Mouse (Mus musculus) forebrain, embryonic 10.5 days (tissue): ENCODE results near the gene Bcam. TPM values are rescaled to one million over a fixed set of nuclear protein-coding genes. Genes with fewer than 3 reads are reported as not detected.

Source experiments
- DNase-seq: peaks from one replicate; pipeline ENCODE4 v3.0.0-alpha.2; 2017; ENCODE audit warnings: low spot score; ENCODE audit errors: extremely low spot score
- H3K27ac ChIP-seq: fragments of 300-500 bp; sonication (generic); 2 replicates; pipeline ENCODE4 v1.5.1; 2016; ENCODE audit warnings: mild to moderate bottlenecking
- H3K27me3 ChIP-seq: fragments of 300-500 bp; sonication (generic); 2 replicates; pipeline ENCODE4 v1.6.1; 2016; ENCODE audit warnings: mild to moderate bottlenecking; ENCODE audit not compliant: poor library complexity, severe bottlenecking
- H3K36me3 ChIP-seq: fragments of 300-500 bp; sonication (generic); replicated peaks from 2 replicates; pipeline ENCODE4 v1.6.1; 2016; ENCODE audit warnings: mild to moderate bottlenecking, moderate library complexity
- H3K4me1 ChIP-seq: fragments of 300-500 bp; sonication (generic); 2 replicates; pipeline ENCODE4 v1.6.1; 2016
- H3K4me3 ChIP-seq: fragments of 300-500 bp; sonication (generic); 2 replicates; pipeline ENCODE4 v1.5.1; 2016; ENCODE audit warnings: mild to moderate bottlenecking, moderate library complexity
- H3K9me3 ChIP-seq: fragments of 300-500 bp; sonication (generic); 2 replicates; pipeline ENCODE4 v1.6.1; 2016; ENCODE audit warnings: mild to moderate bottlenecking, moderate library complexity
- WGBS: fragments of 180-500 bp; shearing (Covaris S2); methylation state at CpG from one replicate; pipeline ENCODE4 v1.1.7; 2016; 5-methylcytosine and 5-hydroxymethylcytosine counted together
- polyA plus RNA-seq: library from polyadenylated mRNA; unstranded; fragments of >200 nt; fragmentation: Nextera tagmentation; extraction: Ambion mirVana; gene quantifications from 2 replicates; pipeline ENCODE4 v1.2.1, GENCODE M21; 2016

The Bcam gene
- 33.1 and 37.3 TPM in 2 replicates for polyA plus RNA-seq

DNA sequence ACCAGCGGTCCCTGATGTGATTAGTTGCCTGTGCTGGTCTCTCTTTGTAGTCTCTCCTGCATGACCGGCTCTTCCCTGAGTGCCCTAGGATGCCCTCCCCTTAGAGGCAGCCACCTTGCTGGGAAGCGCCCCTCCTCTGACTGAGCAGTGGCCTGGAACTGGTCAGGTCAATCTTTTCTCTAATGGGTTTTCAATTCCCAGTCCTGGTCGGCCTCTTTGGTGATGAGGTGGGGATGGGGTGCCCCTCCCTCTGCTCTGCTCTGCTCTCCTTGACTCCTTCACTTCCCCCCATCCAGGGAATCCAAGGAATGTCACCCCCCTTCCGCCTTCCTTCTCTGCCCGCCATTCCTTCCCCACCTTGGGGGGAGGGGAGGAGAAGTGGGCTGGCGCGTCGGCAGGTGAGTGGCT is at the start of gene Bcam:
Gene Bcam, minus strand, starts transcription at position 33 of the 408 bp plus-strand sequence.
- Histone ChIP-seq H3K36me3 (no peaks in the 10 kb centered on the region), H3K4me1 (peaks cover 38% of the 10 kb centered on the region), H3K27ac (peak within 1 kb of the TSS; percentile 81), H3K27me3 (peaks cover 46% of the 10 kb centered on the region), H3K4me3 (peak within 1 kb of the TSS; percentile 53), H3K9me3 (no peaks in the 10 kb centered on the region)
- under 1% methylated on average over 9 of the region's 9 CpGs for WGBS
- peak; percentile 37 for DNase-seq

DNA sequence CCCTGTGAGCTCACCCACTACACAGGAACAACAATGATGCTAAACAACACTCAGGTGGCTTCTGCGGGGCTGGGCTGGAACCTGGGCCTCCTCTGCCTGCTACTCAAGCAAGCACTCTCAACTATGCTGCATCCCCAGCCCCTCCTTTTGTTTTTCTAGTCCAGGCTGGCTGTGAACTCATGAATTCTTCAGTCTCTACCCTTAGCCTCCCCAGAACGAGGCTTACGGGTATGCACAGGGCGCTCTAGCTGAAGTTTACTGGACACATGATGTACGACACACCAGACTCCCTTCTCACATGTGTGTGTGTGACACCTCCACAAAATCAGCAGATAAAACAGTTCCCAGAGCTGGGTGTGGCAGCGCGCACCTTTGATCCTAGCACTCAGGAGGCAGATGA is 48.1 kb upstream of the Bcam start:
- WGBS, result 89% methylated on average over 7 of the region's 7 CpGs
- no peak overlapping the region for H3K27ac ChIP-seq
- peaks cover 8% of the 10 kb centered on the region; the same call in 1 of the 2 replicates for H3K9me3 ChIP-seq
- peaks cover 46% of the 10 kb centered on the region for H3K4me1 ChIP-seq
- no peak overlapping the region for H3K4me3 ChIP-seq
- no peaks in the 10 kb centered on the region for H3K36me3 ChIP-seq
- H3K27me3 ChIP-seq, result peaks cover 100% of the 10 kb centered on the region
- DNase-seq, result no peak

- H3K4me1 ChIP-seq, result peaks cover 41% of the 10 kb centered on the region
- no peak overlapping the region for H3K27ac ChIP-seq
- H3K4me3 ChIP-seq, result no peak overlapping the region
- DNase-seq, result no peak
- H3K9me3 ChIP-seq, result peaks cover 8% of the 10 kb centered on the region; the same call in 1 of the 2 replicates
- WGBS, result 89% methylated on average over 5 of the region's 5 CpGs
- no peaks in the 10 kb centered on the region for H3K36me3 ChIP-seq
- peaks cover 100% of the 10 kb centered on the region for H3K27me3 ChIP-seq
These were observed 47.6 kb upstream of the Bcam start for GRCm38 (mm10) chr7:19818440-19818839.

DNA sequence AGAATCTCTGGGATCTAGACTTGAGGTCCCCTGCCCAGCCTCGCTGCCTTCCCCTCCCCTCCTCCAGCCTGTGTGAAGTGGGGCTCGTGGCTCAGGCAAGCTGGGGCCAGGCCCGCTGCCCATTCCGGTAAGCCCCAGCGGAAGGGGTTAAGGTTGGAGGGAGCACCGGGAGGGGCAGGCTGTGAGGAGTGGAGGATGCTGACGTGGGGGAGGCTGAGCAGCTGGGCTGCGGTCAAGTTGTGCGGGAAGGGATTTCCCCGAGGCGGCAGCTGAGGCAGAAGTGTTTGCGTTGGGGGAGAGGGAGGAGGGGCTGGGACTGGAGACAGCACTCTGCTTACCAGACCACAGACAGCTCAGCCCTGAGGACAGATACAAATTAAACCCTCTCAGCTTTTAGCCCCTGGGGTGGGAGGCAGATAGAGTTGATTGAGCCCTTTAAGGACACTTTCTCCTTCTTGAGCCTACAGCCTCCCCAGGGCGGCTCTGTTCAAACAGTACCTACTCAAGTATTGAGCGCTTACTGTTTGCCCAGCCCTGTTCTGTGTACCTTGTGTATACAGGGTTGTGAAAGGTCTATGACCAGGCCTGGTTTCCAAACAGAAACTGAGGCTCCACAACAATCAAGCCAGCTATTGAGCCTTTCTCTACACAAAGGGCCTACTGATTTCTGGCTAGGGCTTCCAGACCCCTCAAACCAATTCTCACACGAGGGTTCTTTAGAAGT is 46.7 kb upstream of the Bcam start:
- H3K36me3 ChIP-seq, result no peaks in the 10 kb centered on the region
- 4% methylated on average over 15 of the region's 15 CpGs for WGBS
- H3K9me3 ChIP-seq, result peaks cover 8% of the 10 kb centered on the region; the same call in 1 of the 2 replicates
- DNase-seq, result peak; percentile 44
- H3K4me3 ChIP-seq, result peak overlapping the region; percentile 52
- H3K27me3 ChIP-seq, result peaks cover 100% of the 10 kb centered on the region
- H3K27ac ChIP-seq, result peak overlapping the region; percentile 72
- H3K4me1 ChIP-seq, result peaks cover 34% of the 10 kb centered on the region

- Histone ChIP-seq H3K27ac (peak overlapping the region; percentile 62), H3K36me3 (no peaks in the 10 kb centered on the region), H3K4me3 (peak overlapping the region; percentile 52), H3K9me3 (peaks cover 8% of the 10 kb centered on the region; the same call in 1 of the 2 replicates), H3K4me1 (peaks cover 31% of the 10 kb centered on the region), H3K27me3 (peaks cover 100% of the 10 kb centered on the region)
- peak; percentile 65 for DNase-seq
- under 1% methylated on average over 26 of the region's 28 CpGs for WGBS
These were observed 45.5 kb upstream of the Bcam start for GRCm38 (mm10) chr7:19816224-19816771.

DNA sequence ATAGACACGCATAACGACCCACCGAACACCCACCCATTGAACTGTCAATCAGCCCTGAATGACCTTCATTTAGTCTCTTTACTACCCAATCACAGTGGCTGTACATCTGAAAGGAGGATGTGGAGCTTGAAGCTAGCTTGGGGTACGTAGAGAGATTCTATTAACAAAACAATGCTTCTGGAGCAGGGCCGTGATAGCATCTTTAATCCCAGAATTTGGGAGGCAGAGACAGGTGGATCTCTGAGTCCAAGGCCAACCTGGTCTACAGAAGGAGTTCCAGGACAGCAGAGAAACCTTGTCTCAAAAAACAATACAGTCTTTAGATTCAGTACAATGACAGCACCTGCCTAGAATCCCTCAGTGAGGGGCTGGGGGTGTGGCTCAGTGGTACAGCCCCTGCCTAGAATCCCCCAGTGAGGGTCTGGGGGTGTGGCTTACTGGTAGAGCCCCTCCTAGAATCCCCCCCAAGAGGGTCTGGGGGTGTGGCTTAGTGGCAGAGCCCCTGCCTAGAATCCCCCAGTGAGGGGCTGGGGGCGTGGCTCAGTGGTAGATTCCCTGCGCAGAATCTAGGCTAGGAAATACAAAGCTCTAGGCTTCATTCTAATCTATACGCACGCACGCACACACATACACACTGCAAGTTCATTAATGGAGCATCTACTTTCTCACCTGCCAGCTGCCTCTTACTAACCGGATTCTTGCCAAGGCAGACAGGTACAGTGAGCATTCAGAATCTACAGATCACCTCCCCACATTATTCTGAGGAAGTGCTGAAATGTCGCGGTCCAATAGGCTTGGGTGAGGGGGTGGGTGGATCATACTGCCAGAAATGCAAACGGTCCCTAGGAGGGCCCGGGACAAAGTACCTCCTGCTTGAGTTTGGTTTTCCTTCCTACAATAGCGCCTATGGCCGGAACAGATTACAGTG is 44.7 kb upstream of the Bcam start:
- Histone ChIP-seq H3K27ac (peak overlapping the region; percentile 62; the same call in 1 of the 2 replicates), H3K4me3 (peak overlapping the region; percentile 52), H3K4me1 (peaks cover 39% of the 10 kb centered on the region), H3K27me3 (peaks cover 100% of the 10 kb centered on the region), H3K36me3 (no peaks in the 10 kb centered on the region), H3K9me3 (peaks cover 5% of the 10 kb centered on the region; the same call in 1 of the 2 replicates)
- DNase-seq, result no peak
- WGBS, result 27% methylated on average over 17 of the region's 17 CpGs

- H3K9me3 ChIP-seq, result peaks cover 5% of the 10 kb centered on the region; the same call in 1 of the 2 replicates
- DNase-seq, result no peak
- 86% methylated on average over 6 of the region's 6 CpGs for WGBS
- no peaks in the 10 kb centered on the region for H3K36me3 ChIP-seq
- no peak overlapping the region for H3K4me3 ChIP-seq
- peaks cover 49% of the 10 kb centered on the region for H3K4me1 ChIP-seq
- H3K27ac ChIP-seq, result no peak overlapping the region
- peaks cover 100% of the 10 kb centered on the region for H3K27me3 ChIP-seq
These were observed 42.8 kb upstream of the Bcam start for GRCm38 (mm10) chr7:19813579-19814122.

DNA sequence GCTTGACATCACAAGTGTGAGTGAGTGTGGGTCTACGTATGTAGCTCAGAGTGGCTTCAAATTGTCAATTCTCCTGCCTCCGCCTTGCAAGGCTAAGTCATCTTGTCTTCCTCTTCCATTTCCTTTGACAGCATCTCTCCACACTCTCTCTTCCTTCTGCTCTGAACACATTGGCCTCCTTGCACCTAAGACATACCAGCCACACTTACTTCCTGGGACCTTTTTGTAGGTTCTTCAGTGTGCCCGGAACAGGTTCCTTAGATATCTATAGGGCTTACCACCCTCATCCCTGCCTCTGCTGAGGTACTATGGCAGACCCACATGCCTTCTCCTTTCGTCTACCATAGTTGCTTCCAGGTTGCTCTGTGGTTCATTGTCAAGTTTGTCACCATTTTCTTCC is 42.3 kb upstream of the Bcam start:
- H3K4me3 ChIP-seq, result no peak overlapping the region
- H3K27ac ChIP-seq, result no peak overlapping the region
- DNase-seq, result no peak
- 84% methylated on average over 4 of the region's 4 CpGs for WGBS
- H3K4me1 ChIP-seq, result peaks cover 50% of the 10 kb centered on the region
- H3K27me3 ChIP-seq, result peaks cover 100% of the 10 kb centered on the region
- H3K9me3 ChIP-seq, result peaks cover 5% of the 10 kb centered on the region; the same call in 1 of the 2 replicates
- H3K36me3 ChIP-seq, result no peaks in the 10 kb centered on the region

GRCm38 (mm10) chr7:19811114-19811513 is 40.3 kb upstream of the Bcam start:
- peaks cover 31% of the 10 kb centered on the region for H3K4me1 ChIP-seq
- no peaks in the 10 kb centered on the region for H3K36me3 ChIP-seq
- H3K27ac ChIP-seq, result no peak overlapping the region
- H3K9me3 ChIP-seq, result peaks cover 5% of the 10 kb centered on the region; the same call in 1 of the 2 replicates
- 3% methylated on average over 22 of the region's 22 CpGs for WGBS
- peaks cover 82% of the 10 kb centered on the region for H3K27me3 ChIP-seq
- peak; percentile 56 for DNase-seq
- peak overlapping the region; percentile 38 for H3K4me3 ChIP-seq

GRCm38 (mm10) chr7:19809369-19809768 is 38.6 kb upstream of the Bcam start:
- 2% methylated on average over 27 of the region's 27 CpGs for WGBS
- no peak overlapping the region for H3K27ac ChIP-seq
- peak overlapping the region; percentile 40 for H3K4me3 ChIP-seq
- no peaks in the 10 kb centered on the region for H3K36me3 ChIP-seq
- peak; percentile 24 for DNase-seq
- peaks cover 21% of the 10 kb centered on the region for H3K4me1 ChIP-seq
- H3K9me3 ChIP-seq, result no peaks in the 10 kb centered on the region
- peaks cover 64% of the 10 kb centered on the region for H3K27me3 ChIP-seq

DNA sequence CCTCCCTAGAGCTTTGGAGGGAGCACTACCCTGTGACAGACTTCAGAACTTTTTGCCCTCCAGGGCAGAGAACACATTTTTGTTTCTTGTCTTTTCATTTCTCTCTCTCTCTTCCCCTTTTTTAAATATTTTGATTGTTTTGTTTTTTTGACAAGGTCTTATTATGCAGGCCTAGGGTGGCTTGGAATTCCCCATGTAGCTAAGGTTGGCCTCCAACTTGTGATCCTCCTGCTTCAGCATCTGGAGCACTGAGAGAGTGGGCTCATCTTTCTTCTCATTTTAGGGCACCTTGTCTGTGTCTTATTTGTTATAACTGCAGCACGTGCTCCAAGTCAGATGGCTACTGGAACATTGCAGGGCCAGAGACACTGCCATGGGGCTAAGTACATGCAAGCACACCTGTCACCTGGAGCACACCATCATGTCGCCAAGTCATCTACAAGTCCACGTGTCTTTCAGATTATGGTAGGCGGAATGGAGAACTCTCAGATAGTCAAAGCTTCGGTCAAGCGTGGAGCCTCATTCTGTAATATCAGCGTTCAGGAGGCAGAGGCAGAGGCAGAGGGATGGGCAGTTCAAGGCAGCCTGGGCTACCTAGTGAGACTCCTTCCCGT is 35.6 kb upstream of the Bcam start:
- Histone ChIP-seq H3K27me3 (peaks cover 42% of the 10 kb centered on the region), H3K4me1 (peaks cover 20% of the 10 kb centered on the region), H3K27ac (no peak overlapping the region), H3K36me3 (no peaks in the 10 kb centered on the region), H3K9me3 (no peaks in the 10 kb centered on the region), H3K4me3 (no peak overlapping the region)
- no peak for DNase-seq
- WGBS, result 86% methylated on average over 8 of the region's 8 CpGs

DNA sequence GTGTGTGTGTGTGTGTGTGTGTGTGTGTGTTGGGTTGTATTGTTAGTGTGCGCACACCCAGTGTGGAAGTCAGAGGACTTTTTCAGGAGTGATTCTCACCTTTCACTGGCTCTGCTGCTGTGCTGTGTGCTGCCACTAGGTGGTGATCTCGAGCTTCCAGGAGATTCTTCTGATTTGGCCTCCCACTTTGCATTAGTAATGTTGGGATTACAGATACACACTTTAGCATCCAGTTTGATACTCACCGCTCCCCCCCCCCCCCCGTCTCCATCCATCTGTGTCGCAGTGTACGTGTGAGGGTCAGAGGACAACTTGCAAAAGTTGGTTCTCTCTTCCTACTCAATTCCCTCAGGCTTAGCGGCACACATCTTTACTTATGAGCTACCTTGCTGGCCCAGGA is 32.2 kb upstream of the Bcam start:
- H3K36me3 ChIP-seq, result no peaks in the 10 kb centered on the region
- no peaks in the 10 kb centered on the region for H3K9me3 ChIP-seq
- H3K27me3 ChIP-seq, result peaks cover 7% of the 10 kb centered on the region
- H3K4me3 ChIP-seq, result no peak overlapping the region
- WGBS, result 18% methylated on average over 7 of the region's 7 CpGs
- DNase-seq, result peak; percentile 67
- H3K27ac ChIP-seq, result no peak overlapping the region
- H3K4me1 ChIP-seq, result no peaks in the 10 kb centered on the region
